Mouse (Mus musculus) bone marrow macrophage, adult 2 months (primary cell): ENCODE data around the gene Dusp2. TPM values are rescaled to one million over a fixed set of nuclear protein-coding genes. Genes with fewer than 3 reads are reported as not detected.
"Not testable (repeated sequence)": the region's sequence is repeated elsewhere in the genome, so short reads cannot be mapped to it uniquely, and the experiment has no call there.

Source experiments
- H3K27ac ChIP-seq: 2 replicates; pipeline ENCODE4 v1.5.1; 2012; ENCODE audit warnings: low read depth, low read length; ENCODE audit not compliant: insufficient read depth
- H3K4me1 ChIP-seq: 2 replicates; pipeline ENCODE4 v1.6.1; 2012; ENCODE audit warnings: low read length; ENCODE audit not compliant: control insufficient read depth, insufficient read depth
- H3K4me3 ChIP-seq: 2 replicates; pipeline ENCODE4 v1.5.1; 2012; ENCODE audit warnings: mild to moderate bottlenecking, low read length, moderate library complexity; ENCODE audit not compliant: insufficient read depth
- CTCF ChIP-seq: IDR thresholded peaks from 2 replicates; pipeline ENCODE4 v1.5.1; 2012; ENCODE audit warnings: low read depth, mild to moderate bottlenecking, low read length, moderate library complexity
- POLR2A ChIP-seq: IDR thresholded peaks from 2 replicates; pipeline ENCODE4 v1.6.1; 2012; ENCODE audit warnings: mild to moderate bottlenecking, low read depth, low read length, borderline replicate concordance
- polyA plus RNA-seq: library from polyadenylated mRNA; stranded (reverse); fragments of >200 nt; gene quantifications from 2 replicates; pipeline ENCODE4 v1.2.4, GENCODE M21; 2012; ENCODE audit not compliant: missing spikeins, insufficient read depth, insufficient read length

Gene Dusp2
- 2.0 TPM in 2 replicates for polyA plus RNA-seq

DNA sequence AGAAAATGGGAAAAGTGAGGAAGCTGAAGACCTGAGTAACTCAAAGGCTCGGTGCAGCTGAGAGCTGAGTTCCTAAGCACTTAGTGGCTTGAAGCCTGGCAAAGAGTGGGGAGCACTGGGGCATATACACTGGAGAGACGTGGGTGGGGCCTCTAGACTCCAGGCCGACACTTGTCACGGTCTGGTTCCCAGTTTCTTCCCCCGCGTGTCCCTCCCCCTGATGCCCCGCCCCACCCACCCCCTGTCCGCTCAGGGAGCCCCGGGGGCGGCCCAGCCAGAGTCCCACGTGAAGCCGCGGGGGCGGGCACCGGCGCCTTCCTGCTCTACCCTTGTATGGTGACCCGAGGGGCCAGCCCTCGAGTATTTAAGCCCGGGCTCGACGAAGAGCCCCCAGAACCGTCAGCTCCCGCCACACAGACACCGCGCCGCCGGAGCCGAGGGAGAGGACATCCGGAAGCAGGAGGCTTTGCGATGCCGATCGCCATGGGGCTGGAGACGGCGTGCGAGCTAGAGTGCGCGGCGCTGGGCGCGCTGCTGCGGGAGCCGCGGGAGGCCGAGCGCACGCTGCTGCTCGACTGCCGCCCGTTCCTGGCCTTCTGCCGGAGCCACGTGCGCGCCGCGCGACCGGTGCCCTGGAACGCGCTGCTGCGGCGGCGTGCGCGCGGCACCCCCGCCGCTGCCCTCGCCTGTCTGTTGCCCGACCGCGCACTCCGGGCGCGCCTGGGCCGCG is at the start of gene Dusp2:
TSS of gene Dusp2 (plus strand) at position 393 of the 730 bp plus-strand sequence.
- Histone ChIP-seq H3K4me3 (peak within 1 kb of the TSS; percentile 92), H3K4me1 (peaks cover 26% of the 10 kb centered on the region), H3K27ac (peak within 1 kb of the TSS; percentile 67)
- TF ChIP-seq CTCF (no peak), POLR2A (peak; percentile 86; the same call in 1 of the 2 replicates)

DNA sequence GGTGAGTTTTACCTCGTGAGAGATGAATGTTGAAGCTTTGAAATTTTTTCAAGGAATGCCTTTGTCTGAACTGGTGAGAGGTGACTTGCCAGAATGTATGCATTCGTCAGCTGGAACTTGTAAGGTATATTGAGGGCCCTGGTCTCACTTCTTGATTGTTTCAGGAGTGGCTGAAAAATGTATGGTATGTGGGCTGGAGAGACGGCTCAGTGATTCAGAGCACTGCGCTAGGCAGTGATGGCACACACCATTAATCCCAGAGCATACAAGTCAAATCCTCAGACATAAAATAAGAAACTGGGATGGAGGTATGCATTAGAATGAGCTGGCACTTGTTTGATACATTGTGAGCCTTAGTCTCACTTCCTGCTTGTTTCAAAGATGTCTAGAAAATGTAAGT is 43.7 kb upstream of the Dusp2 start:
- no peak overlapping the region for H3K4me3 ChIP-seq
- no peak overlapping the region for H3K27ac ChIP-seq
- H3K4me1 ChIP-seq = no peaks in the 10 kb centered on the region
- TF ChIP-seq POLR2A (no peak), CTCF (no peak)

DNA sequence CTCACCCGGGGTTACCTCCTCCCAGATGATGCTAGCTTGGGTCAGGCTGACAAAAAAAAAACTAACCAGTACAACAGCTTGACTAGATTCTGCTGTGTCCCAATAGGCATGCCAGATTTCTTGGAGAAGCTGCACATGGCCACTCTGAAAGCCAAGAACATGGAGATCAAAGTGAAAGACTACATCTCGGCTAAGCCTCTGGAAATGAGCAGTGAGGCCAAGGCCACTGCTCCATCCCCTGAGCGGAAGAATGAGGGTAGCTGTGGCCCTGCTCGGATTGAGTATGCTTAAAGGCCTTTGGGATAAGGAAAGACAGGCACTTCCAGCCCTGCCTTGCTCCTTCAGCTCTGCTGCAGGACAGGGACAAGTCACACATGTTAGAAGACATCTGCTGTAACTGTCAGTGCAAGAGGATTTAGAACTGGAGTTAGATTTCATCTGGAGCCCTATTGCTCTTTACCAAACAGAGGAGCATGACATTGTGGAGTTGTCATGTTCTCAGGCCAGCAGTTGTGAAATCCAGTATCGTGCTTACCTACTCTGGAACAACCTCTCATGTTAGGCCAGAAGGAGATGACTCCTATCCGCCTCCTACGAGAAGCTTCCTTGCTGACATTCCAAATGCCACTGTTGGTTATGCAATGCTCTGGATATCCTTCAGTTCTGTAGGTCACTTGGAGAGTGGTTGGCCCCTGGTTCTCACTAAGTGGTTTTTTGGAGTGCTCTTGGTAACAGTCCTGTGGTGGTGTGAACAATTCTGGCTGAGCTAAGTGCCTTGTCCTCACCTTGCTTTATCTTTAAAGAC is 38.8 kb upstream of the Dusp2 start:
- H3K4me3 ChIP-seq = no peak overlapping the region
- H3K27ac ChIP-seq = no peak overlapping the region
- TF ChIP-seq CTCF = no peak
- TF ChIP-seq POLR2A = no peak
- H3K4me1 ChIP-seq = peaks cover 14% of the 10 kb centered on the region

DNA sequence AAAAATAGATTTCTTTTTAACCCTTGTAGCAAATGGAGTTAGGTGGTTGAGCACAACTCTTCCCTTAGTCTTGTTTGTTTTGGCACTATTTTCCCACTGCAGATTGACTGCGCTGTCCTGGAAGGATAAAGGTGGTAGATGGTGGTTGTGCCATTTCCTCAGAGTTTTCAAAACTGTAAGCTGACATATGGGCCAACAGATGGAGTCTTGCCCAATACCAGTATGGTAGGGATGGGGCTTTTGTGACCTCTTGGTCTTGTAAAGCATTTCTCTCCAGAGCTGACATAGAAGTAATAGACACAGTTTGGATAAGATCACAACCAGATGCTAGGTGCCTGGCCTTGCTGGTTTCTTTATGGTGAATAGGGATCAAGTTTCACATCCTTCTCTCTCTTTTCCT is 37.9 kb upstream of the Dusp2 start:
- H3K27ac ChIP-seq = no peak overlapping the region
- H3K4me3 ChIP-seq = no peak overlapping the region
- TF ChIP-seq POLR2A (no peak), CTCF (no peak)
- peaks cover 14% of the 10 kb centered on the region for H3K4me1 ChIP-seq

DNA sequence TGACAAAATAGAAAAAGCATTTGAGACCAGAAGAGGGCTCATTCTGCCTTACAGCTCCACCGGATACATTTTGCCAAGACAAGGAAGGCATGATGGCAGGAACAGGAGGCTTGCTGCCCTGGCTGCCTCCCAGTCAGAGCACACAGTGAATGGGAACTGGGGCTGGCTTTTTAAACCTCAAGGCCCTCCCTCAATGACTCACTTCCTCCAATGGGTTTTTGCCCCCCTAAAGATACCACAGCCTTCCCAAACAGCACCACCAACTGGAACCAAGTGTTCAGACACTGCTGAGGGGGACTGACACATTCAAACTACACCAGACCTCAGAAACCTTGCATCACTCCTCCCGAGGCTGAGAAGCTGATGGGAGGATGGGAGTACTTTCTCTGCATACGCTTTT is 35.3 kb upstream of the Dusp2 start:
- no peak overlapping the region for H3K4me3 ChIP-seq
- no peak overlapping the region for H3K27ac ChIP-seq
- TF ChIP-seq CTCF = no peak
- TF ChIP-seq POLR2A = no peak
- H3K4me1 ChIP-seq = peaks cover 14% of the 10 kb centered on the region

DNA sequence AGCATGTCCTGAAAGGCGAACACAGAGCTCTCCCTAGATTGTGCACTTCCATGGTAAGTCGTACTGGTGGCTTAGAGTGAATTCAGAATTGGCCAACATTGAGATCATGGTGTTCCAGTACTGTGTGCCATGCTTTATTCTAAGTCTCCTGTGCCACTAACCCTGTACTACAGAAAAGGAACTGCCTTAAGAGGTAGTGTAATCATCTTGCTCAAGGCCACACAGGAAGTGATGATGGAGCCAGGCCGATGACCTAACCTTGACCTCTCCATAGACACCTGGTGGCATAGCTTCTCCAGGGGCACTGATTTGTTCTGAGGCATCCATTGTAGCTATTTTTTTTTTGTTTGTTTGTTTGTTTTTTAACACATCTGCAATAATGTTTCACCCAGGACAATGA is 34.1 kb upstream of the Dusp2 start:
- TF ChIP-seq CTCF (no peak), POLR2A (no peak)
- Histone ChIP-seq H3K4me3 (no peak overlapping the region), H3K4me1 (peaks cover 14% of the 10 kb centered on the region), H3K27ac (no peak overlapping the region)

DNA sequence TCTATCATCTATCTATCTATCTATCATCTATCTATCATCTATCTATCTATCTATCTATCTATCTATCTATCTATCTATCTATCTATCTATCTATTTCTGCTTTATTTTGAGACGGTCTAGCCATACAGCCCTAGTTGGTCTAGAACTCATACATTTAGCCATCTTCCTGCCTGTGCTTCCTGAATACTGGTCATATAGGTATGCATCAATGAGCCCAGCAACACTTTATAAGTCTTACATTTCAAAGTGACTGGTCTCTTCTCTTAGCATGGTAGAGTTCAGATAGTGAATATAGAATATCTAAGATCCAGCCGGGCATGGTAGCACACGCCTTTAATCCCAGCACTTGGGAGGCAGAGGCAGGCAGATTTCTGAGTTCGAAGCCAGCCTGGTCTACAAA is 31.8 kb upstream of the Dusp2 start:
- not testable (repeated sequence) for H3K4me3 ChIP-seq, H3K27ac ChIP-seq
- H3K4me1 ChIP-seq = peaks cover 14% of the 10 kb centered on the region

DNA sequence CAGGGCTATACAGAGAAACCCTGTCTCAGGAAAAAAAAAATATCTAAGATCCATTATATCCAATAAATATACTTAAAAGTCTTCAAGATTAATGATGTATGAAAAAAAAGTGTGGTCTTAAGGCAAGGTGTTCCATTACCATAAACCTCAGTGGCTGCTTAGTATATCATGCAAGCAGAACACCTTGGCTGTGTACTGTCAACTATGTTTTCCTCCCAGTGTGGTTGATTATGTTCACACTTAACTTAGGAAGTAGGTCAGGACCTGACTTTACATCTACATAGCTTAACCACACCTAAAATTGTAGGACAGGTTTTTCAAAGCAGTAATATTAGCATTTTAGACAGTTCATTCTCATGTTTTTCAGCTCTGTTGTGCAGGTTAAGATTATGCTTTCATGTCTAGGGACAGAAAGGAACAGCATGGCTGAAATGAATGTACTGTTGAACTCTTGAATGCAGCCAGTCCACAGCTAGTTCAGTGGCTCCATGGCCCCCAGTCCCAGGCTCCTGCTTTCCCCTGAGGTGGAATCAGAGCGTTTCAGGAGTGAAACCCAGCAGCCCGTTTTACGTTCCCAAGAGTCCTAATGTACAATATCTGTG is 31.2 kb upstream of the Dusp2 start:
- H3K4me3 ChIP-seq = no peak overlapping the region
- TF ChIP-seq POLR2A (no peak), CTCF (no peak)
- H3K4me1 ChIP-seq = peaks cover 14% of the 10 kb centered on the region
- H3K27ac ChIP-seq = no peak overlapping the region

DNA sequence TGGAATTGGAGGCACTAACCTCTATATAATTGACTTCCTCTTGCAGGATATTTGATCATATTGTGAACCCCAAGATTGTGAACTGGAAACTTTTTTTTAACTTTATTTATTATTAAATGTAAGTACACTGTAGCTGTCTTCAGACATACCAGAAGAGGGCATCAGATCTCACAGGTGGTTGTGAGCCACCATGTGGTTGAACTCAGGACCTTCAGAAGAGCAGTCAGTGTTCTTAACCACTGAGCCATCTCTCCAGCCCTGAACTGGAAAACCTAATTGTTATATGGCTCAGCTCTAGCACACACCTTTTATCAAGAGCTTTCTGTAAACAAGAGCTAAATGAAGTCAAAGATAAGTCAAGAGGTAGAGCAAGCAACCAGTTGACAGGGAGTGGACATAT is 29.8 kb upstream of the Dusp2 start:
- TF ChIP-seq POLR2A (no peak), CTCF (no peak)
- H3K4me1 ChIP-seq = peaks cover 11% of the 10 kb centered on the region
- no peak overlapping the region for H3K27ac ChIP-seq
- H3K4me3 ChIP-seq = no peak overlapping the region

DNA sequence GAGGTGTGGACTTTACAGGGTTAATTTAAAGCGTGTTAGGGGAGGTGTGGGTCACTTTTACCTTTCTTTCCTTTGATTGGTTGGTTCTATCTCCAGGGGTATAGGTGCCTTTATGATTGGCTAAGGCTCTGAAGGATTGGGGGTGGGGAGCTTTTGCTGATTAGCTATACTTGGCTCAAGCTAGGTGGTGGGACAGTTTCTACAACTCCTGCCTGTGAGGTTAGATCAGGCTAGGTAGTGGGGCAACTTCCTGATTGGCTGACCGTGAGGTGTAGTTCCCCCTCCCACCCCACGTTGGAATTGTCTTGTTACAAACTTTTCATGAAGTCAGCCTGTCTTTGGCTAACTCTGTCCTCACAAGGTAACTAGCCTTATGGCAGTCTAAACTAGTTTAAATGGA is 28.8 kb upstream of the Dusp2 start:
- no peak overlapping the region for H3K27ac ChIP-seq
- TF ChIP-seq POLR2A (no peak), CTCF (no peak)
- peaks cover 4% of the 10 kb centered on the region; the same call in 1 of the 2 replicates for H3K4me1 ChIP-seq
- no peak overlapping the region for H3K4me3 ChIP-seq
